Mouse (Mus musculus) CH12.LX (cell line): Measurements from ENCODE around the gene Dpf3. TPM values are rescaled to one million over a fixed set of nuclear protein-coding genes. Genes with fewer than 3 reads are reported as not detected.

ENCODE experiments used
- DNase-seq: peaks from one replicate; pipeline ENCODE4 v3.0.0-alpha.2; 2013; ENCODE audit errors: extremely low read depth
- H3K27ac ChIP-seq: 2 replicates; pipeline ENCODE4 v1.5.1; 2012; ENCODE audit warnings: low read depth, mild to moderate bottlenecking, control low read depth, moderate library complexity; ENCODE audit not compliant: insufficient read depth
- H3K27me3 ChIP-seq: replicated peaks from 2 replicates; pipeline ENCODE3; 2012; ENCODE audit warnings: inconsistent platforms
- H3K36me3 ChIP-seq, 2 experiments: replicated peaks in 1 of 2; 2 replicates each; pipeline versions ENCODE3 to v1.6.1; 2012; ENCODE audit warnings: inconsistent platforms in 1 of 2, low read length in 1 of 2, mild to moderate bottlenecking in 1 of 2, mixed read lengths in 1 of 2, moderate library complexity in 1 of 2; ENCODE audit not compliant: control insufficient read depth in 1 of 2, insufficient read depth in 1 of 2
- H3K4me1 ChIP-seq, 2 experiments: 2 replicates each; pipeline ENCODE4 v1.6.1; 2012; ENCODE audit warnings: inconsistent platforms in 1 of 2, moderate library complexity in 1 of 2; ENCODE audit not compliant: insufficient read depth in 2 of 2, control insufficient read depth in 1 of 2
- H3K4me2 ChIP-seq: 2 replicates; pipeline ENCODE4 v1.6.1; 2012; ENCODE audit warnings: low read depth, mild to moderate bottlenecking, control low read depth; ENCODE audit not compliant: poor library complexity, insufficient read depth, severe bottlenecking
- H3K4me3 ChIP-seq, 3 experiments: fragments of 150-350 bp in 1 of 3; sonication (generic) in 1 of 3; replicated peaks in 1 of 3; 2 replicates each; pipeline versions ENCODE3 to v1.5.1; 2011 to 2012; ENCODE audit warnings: low read depth in 2 of 3, low read length in 2 of 3, mild to moderate bottlenecking in 2 of 3, moderate library complexity in 2 of 3, control low read depth in 1 of 3, improper control_type of control experiment in 1 of 3, inconsistent platforms in 1 of 3, mixed read lengths in 1 of 3; ENCODE audit not compliant: poor library complexity in 1 of 3
- H3K79me2 ChIP-seq: replicated peaks from 2 replicates; pipeline ENCODE4 v1.6.1; 2012; ENCODE audit warnings: mild to moderate bottlenecking, moderate library complexity; ENCODE audit not compliant: control insufficient read depth, poor library complexity, insufficient read depth, severe bottlenecking; ENCODE audit errors: extremely low read depth
- H3K9ac ChIP-seq: 2 replicates; pipeline ENCODE4 v1.6.1; 2012; ENCODE audit warnings: low read depth, mild to moderate bottlenecking, control low read depth, moderate library complexity; ENCODE audit not compliant: insufficient read depth
- H3K9me3 ChIP-seq: replicated peaks from 2 replicates; pipeline ENCODE3; 2012; ENCODE audit warnings: low read length, inconsistent platforms, mixed read lengths
- EP300 ChIP-seq: IDR thresholded peaks from 2 replicates; pipeline ENCODE4 v1.6.1; 2011; ENCODE audit warnings: low read length, improper control_type of control experiment
- GABPA ChIP-seq: IDR thresholded peaks from 2 replicates; pipeline ENCODE4 v1.6.1; 2012; ENCODE audit warnings: low read depth, low read length, improper control_type of control experiment, inconsistent platforms; ENCODE audit not compliant: insufficient replicate concordance
- KAT2A ChIP-seq: IDR thresholded peaks from 2 replicates; pipeline ENCODE4 v1.6.1; 2012; ENCODE audit warnings: low read length, improper control_type of control experiment, inconsistent platforms; ENCODE audit not compliant: insufficient replicate concordance
- MAZ ChIP-seq: IDR thresholded peaks from 2 replicates; pipeline ENCODE4 v1.6.1; 2012; ENCODE audit warnings: low read depth, mild to moderate bottlenecking, inconsistent platforms, low read length, improper control_type of control experiment, moderate library complexity
- POLR2A ChIP-seq: IDR thresholded peaks from 2 replicates; pipeline ENCODE4 v1.6.1; 2011; ENCODE audit warnings: low read depth, mild to moderate bottlenecking, improper control_type of control experiment, low read length
- TCF12 ChIP-seq: IDR thresholded peaks from 2 replicates; pipeline ENCODE4 v1.6.1; 2014; ENCODE audit warnings: low read depth, mild to moderate bottlenecking, inconsistent platforms, low read length, improper control_type of control experiment
- USF1 ChIP-seq: IDR thresholded peaks from 2 replicates; pipeline ENCODE4 v1.6.1; 2014; ENCODE audit warnings: low read depth, mild to moderate bottlenecking, inconsistent platforms, low read length, improper control_type of control experiment
- ZC3H11A ChIP-seq: IDR thresholded peaks from 2 replicates; pipeline ENCODE4 v1.6.1; 2012; ENCODE audit warnings: low read depth, mild to moderate bottlenecking, inconsistent platforms, low read length, improper control_type of control experiment
- ZNF384 ChIP-seq: IDR thresholded peaks from 2 replicates; pipeline ENCODE4 v1.6.1; 2012; ENCODE audit warnings: low read depth, low read length, improper control_type of control experiment, inconsistent platforms
- dilution Hi-C: fragments of 300-500 bp; cut with MboI; formaldehyde crosslinking; loops from 2 replicates; pipeline ENCODE4 v1.14.3; 2020; ENCODE audit warnings: low sequenced_read_pairs; ENCODE audit not compliant: extremely low pct_unique_long_range_greater_than_20kb, extremely low pct_ligation_motif_present
- in situ Hi-C: fragments of 300-500 bp; cut with MboI; formaldehyde crosslinking; loops from 3 replicates; pipeline ENCODE4 v1.14.3; 2019; ENCODE audit warnings: low sequenced_read_pairs, low pct_ligation_motif_present, low pct_unique_long_range_greater_than_20kb, mixed read lengths
- polyA plus RNA-seq: library from polyadenylated mRNA; unstranded; fragments of >175 nt; gene quantifications from 2 replicates; pipeline ENCODE4 v1.2.1, GENCODE M21; 2012; ENCODE audit warnings: low read depth; ENCODE audit not compliant: insufficient read length
- total RNA-seq, 2 experiments: library from RNA; depleted of rRNA; stranded (reverse); fragments of 300-350 nt in 1 of 2; fragments of >200 nt in 1 of 2; gene quantifications; 2 replicates each; pipeline ENCODE4 v1.2.3; 2012 to 2014

Gene Dpf3
- total and polyA plus RNA-seq, 3 experiments: 0.42 to 1.2 (median 1.2) TPM

DNA sequence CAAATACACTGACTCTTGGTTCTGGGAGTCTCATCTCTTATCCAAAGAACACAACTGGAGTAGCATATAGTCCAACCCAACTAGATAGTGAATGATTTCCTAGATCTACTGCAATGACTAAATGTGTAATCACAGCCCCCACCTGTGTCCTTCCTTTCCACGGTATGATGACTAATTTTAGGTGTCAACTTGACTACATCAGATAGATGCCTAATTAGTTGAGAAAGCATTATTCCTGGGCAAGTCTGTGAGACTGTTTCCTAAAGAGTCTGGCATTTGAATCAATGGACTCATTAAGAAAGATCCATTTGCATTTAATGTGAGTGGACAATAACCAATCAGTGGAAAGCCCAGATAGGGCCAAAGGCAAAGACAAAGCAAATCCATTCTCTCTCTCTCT is 307.7 kb downstream of the Dpf3 start:
- Histone ChIP-seq H3K36me3 (no peaks in the 10 kb centered on the region), H3K4me2 (no peak overlapping the region), H3K9ac (no peak overlapping the region), H3K4me3 (no peak overlapping the region)
- in situ Hi-C loops: no loop called here
- dilution Hi-C loops: no loop called here
- DNase-seq: no peak
- no peak for TF ChIP-seq USF1
- TF ChIP-seq KAT2A: no peak
- TF ChIP-seq POLR2A: no peak
- TF ChIP-seq ZNF384: no peak
- TF ChIP-seq GABPA: no peak
- TF ChIP-seq, all 38 proteins: peak for 0
- peaks cover 3% of the 10 kb centered on the region for H3K27me3 ChIP-seq
- H3K9me3 ChIP-seq: no peaks in the 10 kb centered on the region
- H3K4me1 ChIP-seq: no peaks in the 10 kb centered on the region
- no peaks in the 10 kb centered on the region for H3K79me2 ChIP-seq
- H3K27ac ChIP-seq: no peak overlapping the region

DNA sequence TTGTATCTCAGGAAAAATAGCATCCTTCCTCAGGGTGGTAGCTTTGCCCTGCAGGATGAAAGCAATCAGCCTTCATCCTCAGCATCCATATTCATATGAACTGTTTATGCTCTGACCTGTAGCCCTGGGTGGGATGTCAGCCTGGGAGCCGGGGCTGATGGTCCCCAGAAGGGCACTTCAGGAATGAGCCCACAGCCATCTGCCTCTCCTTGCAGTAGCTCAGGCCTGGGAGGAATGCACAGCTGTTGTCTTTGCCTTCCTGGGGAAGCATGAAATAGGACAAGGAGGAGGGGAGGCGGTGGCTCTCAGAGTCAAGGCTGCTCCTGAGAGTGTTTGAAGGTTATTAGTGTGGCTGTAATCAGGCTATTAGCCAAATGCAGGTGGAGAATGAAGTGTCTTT is 308.7 kb downstream of the Dpf3 start:
- TF ChIP-seq MAZ (no peak), ZC3H11A (no peak), TCF12 (no peak), ZNF384 (no peak)
- dilution Hi-C loops (no loop called here), in situ Hi-C loops (no loop called here)
- no peak for DNase-seq
- Histone ChIP-seq H3K4me3 (no peak overlapping the region), H3K9ac (no peak overlapping the region), H3K4me1 (no peaks in the 10 kb centered on the region), H3K79me2 (no peaks in the 10 kb centered on the region), H3K27me3 (peaks cover 3% of the 10 kb centered on the region), H3K9me3 (no peaks in the 10 kb centered on the region), H3K4me2 (no peak overlapping the region), H3K27ac (no peak overlapping the region), H3K36me3 (no peaks in the 10 kb centered on the region)

DNA sequence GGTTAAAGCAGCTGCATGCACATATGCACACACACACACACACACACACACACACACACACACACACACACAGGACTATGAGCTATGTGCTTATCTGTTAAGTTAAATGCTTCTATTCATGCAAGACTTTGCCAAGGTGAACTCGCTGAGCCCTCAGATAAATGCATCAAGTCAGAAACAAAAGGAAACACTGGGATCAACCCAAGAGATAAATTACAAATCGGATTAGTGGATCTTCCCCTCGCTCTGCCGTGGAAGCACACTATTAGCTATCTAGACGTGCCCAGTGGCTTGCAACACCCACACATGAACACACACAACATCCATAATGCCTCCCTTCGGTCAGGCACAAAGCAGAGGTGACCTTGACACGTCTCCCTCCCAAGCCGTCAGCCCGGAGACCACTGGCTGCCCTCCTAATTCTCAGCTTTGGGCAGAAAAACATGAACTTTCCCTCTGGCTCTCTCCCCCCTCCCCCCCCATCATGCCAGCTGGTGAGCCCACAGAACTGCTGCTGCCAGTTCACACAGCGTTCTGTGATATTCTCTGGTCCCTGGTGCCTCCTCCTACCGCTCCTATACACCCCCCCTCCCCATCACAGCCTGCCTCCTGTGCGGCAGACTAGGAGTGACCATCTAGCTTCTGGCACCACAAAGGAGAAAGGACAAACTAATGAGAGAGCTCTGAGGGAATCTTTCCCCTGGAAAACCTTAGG is 317.9 kb downstream of the Dpf3 start:
- no peak for DNase-seq
- H3K79me2 ChIP-seq: no peaks in the 10 kb centered on the region
- no peaks in the 10 kb centered on the region for H3K36me3 ChIP-seq
- H3K4me3 ChIP-seq: no peak overlapping the region
- H3K4me2 ChIP-seq: no peak overlapping the region
- in situ Hi-C loops: no loop called here
- no peak overlapping the region for H3K9ac ChIP-seq
- H3K27ac ChIP-seq: no peak overlapping the region
- no peaks in the 10 kb centered on the region for H3K27me3 ChIP-seq
- dilution Hi-C loops: no loop called here
- no peak for TF ChIP-seq MAZ
- TF ChIP-seq EP300: no peak
- H3K4me1 ChIP-seq: peaks cover 0 to 2% of the 10 kb centered on the region in 2 experiments; a peak in 1 of 4 replicates
- no peaks in the 10 kb centered on the region for H3K9me3 ChIP-seq
